Mouse (Mus musculus): Measurements from ENCODE around the gene Dcun1d5. TPM values are rescaled to one million over a fixed set of nuclear protein-coding genes. Genes with fewer than 3 reads are reported as not detected.
"Not testable (repeated sequence)": the region's sequence is repeated elsewhere in the genome, so short reads cannot be mapped to it uniquely, and the experiment has no call there.

Dcun1d5 gene
- 10 to 100 TPM; 21.1 to 39.6 TPM for polyA plus RNA-seq (2017; shearing (Covaris generic))

- peak; percentile 96 for ATAC-seq
These were observed at the start of gene Dcun1d5, which contains the start of gene Dync2h1 for GRCm38 (mm10) chr9:7184172-7184896. Dcun1d5 (plus strand) TSS chr9:7184520. Dync2h1 (minus strand) TSS chr9:7184446.

GRCm38 (mm10) chr9:7154391-7154790, 29.9 kb upstream of the Dcun1d5 start:
- ATAC-seq: no peak

GRCm38 (mm10) chr9:7158605-7159004, 25.7 kb upstream of the Dcun1d5 start:
- no peak for ATAC-seq

- no peak for ATAC-seq
These were observed 24.6 kb upstream of the Dcun1d5 start for GRCm38 (mm10) chr9:7159718-7160117.

GRCm38 (mm10) chr9:7160688-7161087, 23.6 kb upstream of the Dcun1d5 start:
- no peak for ATAC-seq

GRCm38 (mm10) chr9:7167339-7167998, 16.9 kb upstream of the Dcun1d5 start:
- ATAC-seq: no peak

GRCm38 (mm10) chr9:7173756-7174155, 10.6 kb upstream of the Dcun1d5 start:
- ATAC-seq: no peak

- peak; percentile 100 for ATAC-seq
These were observed 7.4 kb upstream of the Dcun1d5 start for GRCm38 (mm10) chr9:7176618-7177610.

- ATAC-seq: peak; percentile 21
These were observed 574 bp downstream of the Dcun1d5 start for GRCm38 (mm10) chr9:7184897-7185291.

GRCm38 (mm10) chr9:7190694-7191093, 6.4 kb downstream of the Dcun1d5 start:
- not testable (repeated sequence) for ATAC-seq

- ATAC-seq: peak; percentile 70
These were observed 31.9 kb downstream of the Dcun1d5 start for GRCm38 (mm10) chr9:7216240-7216639.

GRCm38 (mm10) chr9:7221024-7221423, 36.7 kb downstream of the Dcun1d5 start:
- peak; percentile 5 for ATAC-seq

GRCm38 (mm10) chr9:7221460-7221859, 37.1 kb downstream of the Dcun1d5 start:
- ATAC-seq: peak; percentile 94

- ATAC-seq: no peak
These were observed 54.3 kb downstream of the Dcun1d5 start for GRCm38 (mm10) chr9:7238619-7239018.

GRCm38 (mm10) chr9:7239967-7240366, 55.6 kb downstream of the Dcun1d5 start:
- ATAC-seq: peak; percentile 89

- ATAC-seq: no peak
These were observed 68.7 kb downstream of the Dcun1d5 start for GRCm38 (mm10) chr9:7252797-7253654.

Other genes starting within 250 kb of the Dcun1d5 start
- 1 to 10 TPM; 3.6 to 5.4 TPM for gene Dync2h1, start 74 bp upstream of the Dcun1d5 start, polyA plus RNA-seq (2017; shearing (Covaris generic))
- not detected for gene Mmp13, start 88.0 kb downstream of the Dcun1d5 start, polyA plus RNA-seq (2017; shearing (Covaris generic))
- not detected for gene Mmp12, start 159.9 kb downstream of the Dcun1d5 start, polyA plus RNA-seq (2017; shearing (Covaris generic))
- gene Mmp1b, start 203.5 kb downstream of the Dcun1d5 start, polyA plus RNA-seq (2017; shearing (Covaris generic)): not detected

Measured in activated CD4-positive, CD25-positive, alpha-beta regulatory T cell, adult 4 months (primary cell).